Mouse (Mus musculus) embryo, embryonic 11 days (tissue): Measurements from ENCODE around the gene Lmtk2.

Experiments
- DNase-seq: peaks from one replicate; pipeline ENCODE4 v3.0.0-alpha.2; 2015

Gene Lmtk2

DNA sequence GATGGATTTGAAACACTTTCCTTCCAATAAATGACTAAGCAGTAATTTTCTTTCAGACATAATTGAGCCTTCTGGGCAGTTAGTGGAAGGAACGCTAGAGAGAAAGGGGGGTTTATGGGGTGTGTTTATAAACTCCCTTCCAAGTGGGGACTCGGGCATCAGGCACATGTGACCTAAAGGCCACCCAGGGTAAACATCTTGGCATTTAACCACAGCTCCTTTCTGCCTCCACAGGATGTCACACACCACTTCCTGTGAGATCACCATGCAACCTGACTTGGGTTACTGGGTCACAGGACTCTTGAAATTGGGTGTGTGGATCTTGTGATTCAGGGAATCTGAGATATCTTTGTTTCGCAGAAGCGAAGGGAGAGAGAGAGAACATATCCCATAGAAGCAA lies 121.1 kb downstream of the Lmtk2 start:
- no peak for DNase-seq

DNA sequence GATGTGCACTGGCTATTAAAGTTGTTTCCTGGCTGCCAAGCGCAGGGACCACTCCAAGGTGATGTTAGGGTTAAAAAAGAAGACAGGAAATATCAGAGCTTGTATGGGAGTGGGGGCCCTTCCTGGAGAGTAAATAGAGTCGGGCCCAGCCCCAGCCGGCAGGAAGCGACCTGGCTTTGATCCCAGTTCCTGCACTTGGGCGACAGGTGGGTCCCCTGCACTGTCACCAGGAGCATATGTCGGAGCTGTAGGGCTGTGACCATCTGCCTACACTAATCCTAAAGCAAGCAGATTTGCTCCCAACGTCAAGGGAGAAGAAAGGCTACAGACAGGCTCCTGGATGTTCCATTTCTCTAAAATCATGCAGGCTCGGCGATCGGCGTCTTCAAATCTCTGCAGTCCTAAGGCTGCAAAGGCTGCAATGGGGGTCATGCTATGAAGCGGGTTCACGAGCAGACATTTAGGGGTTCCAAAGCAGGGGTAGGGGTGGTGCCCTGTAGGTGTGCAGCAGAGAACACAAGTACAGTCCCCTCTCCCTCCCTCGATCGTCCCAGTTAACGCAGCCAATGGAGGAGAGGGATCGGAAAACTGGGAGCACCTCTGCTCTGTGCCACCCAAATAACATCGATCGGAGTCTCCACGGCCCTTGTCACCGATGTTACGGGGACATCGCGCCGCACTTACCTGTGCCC lies 122.7 kb downstream of the Lmtk2 start:
- DNase-seq, result no peak

- peak; percentile 97 for DNase-seq
Measured at GRCm38 (mm10) chr5:144223503-144223862, 123.2 kb downstream of the Lmtk2 start, which contains the start of gene Tecpr1. Gene Tecpr1, minus strand, starts transcription at chr5:144223615.

- peak; percentile 19 for DNase-seq
Measured at GRCm38 (mm10) chr5:144223899-144224816, 123.9 kb downstream of the Lmtk2 start.

- DNase-seq, result no peak
Measured at GRCm38 (mm10) chr5:144226220-144226619, 126.0 kb downstream of the Lmtk2 start.

GRCm38 (mm10) chr5:144230216-144230615 lies 130.0 kb downstream of the Lmtk2 start:
- no peak for DNase-seq

DNA sequence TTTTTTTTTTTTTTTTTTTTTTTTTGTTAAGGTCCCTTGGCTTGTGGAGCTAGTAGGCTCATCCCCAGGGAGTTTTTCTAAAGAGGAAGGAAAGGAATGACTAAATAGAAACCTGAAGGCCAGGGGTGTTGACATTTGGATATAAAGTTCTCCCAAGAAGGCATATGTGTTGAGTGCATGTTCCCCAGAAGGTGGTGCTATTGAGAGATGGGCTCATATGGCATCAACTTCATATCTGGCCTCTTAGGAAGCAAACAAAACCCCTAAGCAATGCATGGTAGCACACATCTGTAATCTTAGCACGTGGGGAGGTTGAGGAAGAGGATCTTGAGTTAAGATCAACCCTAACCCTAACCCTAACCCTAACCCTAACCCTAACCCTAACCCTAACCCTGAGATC lies 131.2 kb downstream of the Lmtk2 start:
- peak; percentile 10 for DNase-seq

DNA sequence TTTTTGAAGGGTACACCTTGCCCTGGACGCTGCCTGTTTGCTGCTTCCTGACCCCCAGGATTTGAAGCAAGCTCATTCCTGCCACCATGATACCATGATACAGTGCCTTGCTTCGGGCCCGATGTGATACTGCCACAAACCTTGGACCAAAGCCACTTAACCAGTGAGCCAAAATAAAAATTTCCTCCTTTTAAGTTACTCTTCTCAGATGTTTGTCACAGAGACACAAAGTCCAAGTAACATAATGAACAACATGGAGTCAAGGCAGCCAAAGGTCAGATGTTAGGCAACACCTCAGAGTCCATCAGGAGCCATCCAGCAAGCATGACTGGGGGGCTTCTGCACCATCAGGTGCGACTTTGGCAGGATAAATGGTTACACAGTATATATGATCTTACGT lies 132.3 kb downstream of the Lmtk2 start:
- no peak for DNase-seq

DNA sequence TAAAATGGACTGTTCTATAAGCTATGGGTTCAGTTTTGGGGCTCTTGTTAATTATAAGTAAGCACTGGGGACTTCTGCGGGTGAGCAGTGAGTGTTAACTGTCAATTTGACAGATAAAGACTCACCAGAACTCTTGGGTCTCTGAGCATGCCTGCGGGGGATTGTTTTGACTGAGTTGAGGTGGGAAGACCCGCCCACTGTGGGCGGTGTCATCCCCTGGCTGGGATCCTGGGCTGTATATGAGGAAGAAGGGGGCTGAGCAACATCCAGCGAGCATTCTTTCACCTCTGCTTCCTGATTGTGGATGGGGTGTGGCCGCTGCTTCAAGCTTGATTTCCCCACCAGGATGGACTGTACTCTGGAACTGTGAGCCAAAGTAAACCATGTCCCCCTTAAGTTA lies 134.0 kb downstream of the Lmtk2 start:
- no peak for DNase-seq

- DNase-seq, result no peak
Measured at GRCm38 (mm10) chr5:144234714-144235113, 134.5 kb downstream of the Lmtk2 start.
